Mouse (Mus musculus): Measurements from ENCODE around the gene Csrp1.
A peak's percentile ranks its signal among the peaks of the same experiment; 100 is the strongest.

DNA sequence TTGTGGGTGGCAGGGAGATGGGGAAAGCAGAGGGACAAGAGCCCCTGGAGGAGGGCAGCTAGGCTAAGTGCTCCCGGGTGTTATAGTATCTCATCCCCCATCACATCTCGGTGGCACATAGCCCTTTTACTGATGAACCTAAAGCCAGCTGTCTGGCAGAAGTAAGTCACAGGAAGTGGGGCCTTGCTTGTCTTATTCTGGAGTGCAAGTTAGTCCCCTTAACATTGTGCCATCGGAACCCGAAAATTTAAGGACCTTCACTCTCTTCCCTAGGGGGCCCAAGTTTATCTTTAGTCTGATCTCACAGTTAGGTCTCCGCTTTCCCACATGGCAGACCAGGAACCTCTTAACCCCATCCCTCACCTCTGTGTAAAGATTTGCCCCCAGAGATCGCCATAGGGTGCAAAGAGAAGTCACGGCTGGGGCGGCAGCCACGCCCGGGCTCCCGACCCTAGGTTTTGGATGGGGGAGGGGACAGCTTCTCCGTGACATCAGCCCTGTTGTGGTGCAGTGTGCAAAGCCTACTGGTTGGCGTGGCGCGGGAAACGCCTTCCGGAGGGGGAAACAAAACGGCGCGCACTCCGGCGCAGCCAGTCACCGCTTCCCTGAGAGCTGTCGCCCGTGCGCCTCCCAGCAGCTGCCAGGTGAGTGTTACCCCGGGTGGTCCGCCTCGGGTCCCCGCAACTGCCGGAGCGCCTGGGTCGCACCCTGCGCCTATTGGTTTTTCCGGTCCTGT lies 8.9 kb downstream of the Csrp1 start:
- TF ChIP-seq CTCF (IDR thresholded peaks at IDR 0.05; ENCODE audit: low read depth) = no peak
- TF ChIP-seq EP300 (IDR thresholded peaks at IDR 0.05; ENCODE audit: low read depth) = peak; percentile 64
